Mouse (Mus musculus) cerebellum, adult 9-10 months (tissue): Measurements from ENCODE around the gene Sema3e.
A peak's percentile ranks its signal among the peaks of the same experiment; 100 is the strongest.

Experiments
- DNase-seq: peaks from one replicate; pipeline ENCODE4 v3.0.0; 2022

The Sema3e gene

DNA sequence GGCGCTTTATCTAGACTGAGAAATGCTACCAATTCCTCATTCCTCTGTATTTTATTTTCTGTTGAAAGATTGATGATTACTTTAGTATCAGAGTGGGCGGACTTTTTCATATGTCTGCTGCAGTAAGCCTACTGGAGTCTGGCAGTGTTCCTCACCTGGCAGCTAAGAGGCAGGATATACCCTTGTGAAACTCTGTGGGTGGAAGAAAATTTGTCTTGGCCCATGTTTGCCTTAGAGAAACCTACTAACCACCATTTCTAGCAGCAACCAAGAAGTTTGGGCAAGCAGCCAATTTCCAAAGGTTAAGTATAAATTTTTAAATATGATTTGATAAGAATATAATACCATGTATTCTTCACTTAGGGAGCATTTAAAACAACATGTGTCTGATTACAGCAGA lies 63.0 kb downstream of the Sema3e start:
- DNase-seq = no peak

DNA sequence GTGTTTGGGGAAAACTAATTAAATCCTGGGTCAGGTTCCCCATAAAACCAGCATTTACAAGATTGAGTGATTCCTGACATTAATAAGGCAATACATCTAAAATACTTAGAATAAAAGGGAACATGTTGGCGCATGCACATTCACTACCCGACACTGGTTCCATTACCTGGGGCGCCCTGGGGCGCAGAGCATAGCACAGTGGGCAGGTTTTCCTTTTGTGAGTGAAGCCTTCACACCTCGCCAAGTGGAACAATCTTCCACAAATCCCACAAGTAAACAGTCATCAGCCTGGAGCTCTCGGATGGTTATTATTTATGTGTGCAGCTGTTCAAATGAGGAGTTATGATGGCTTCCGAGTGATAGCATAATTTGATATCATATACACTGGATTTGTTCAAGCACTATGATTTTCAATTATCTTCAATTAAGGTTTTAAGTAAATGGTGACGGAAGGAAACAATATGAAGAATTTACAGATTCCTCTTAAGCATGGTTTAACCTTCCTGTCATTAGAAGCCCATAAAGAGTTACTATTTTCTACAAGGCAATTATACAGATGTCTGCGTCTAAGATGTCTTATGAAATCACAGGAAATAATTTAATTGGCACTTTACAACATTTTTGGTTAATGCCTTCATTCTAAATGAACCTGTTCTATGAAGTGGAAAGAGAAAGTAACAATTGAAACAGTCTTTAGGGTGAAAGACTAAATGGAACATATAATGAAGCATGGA lies 65.0 kb downstream of the Sema3e start:
- no peak for DNase-seq

GRCm38 (mm10) chr5:14090609-14090969 lies 65.5 kb downstream of the Sema3e start:
- DNase-seq = no peak

GRCm38 (mm10) chr5:14092262-14092776 lies 67.2 kb downstream of the Sema3e start:
- DNase-seq = no peak

DNA sequence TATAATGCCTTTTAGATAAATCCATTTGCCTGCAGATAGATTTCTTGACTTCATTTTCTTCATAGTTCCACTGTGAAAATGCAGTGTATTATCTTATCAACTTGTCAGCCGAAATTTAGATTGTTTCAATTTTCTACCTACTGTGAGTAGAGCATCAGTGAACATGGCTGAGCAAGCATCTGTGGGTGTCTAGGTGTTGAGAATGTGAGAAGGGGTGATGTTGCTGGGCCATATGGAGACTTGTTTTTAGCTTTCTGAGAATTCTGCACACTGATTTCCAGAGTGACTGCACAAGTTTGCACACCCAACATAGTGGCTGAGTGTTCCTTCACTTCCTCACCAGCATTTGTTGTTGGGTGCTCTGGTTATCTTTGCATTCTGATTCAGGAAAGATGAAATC lies 71.1 kb downstream of the Sema3e start:
- DNase-seq = no peak

DNA sequence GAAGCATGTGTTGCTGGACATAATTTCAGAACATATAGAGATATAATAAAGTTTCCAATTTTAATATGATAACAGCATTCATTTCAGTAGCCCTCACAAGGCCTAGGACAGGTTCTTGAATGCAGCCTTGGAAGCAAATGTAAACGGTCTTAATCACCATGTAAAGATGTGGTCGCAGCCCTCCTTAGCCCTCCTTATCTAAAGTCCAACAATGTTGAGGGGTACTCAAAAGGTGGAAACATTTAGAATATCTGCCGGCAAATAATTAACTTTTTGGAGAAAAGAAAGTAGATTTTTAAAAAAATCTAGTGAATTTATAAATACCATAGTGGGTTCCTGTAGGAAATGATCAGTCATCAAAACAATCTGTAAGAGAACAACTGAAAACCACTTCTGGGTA lies 73.6 kb downstream of the Sema3e start:
- no peak for DNase-seq

DNA sequence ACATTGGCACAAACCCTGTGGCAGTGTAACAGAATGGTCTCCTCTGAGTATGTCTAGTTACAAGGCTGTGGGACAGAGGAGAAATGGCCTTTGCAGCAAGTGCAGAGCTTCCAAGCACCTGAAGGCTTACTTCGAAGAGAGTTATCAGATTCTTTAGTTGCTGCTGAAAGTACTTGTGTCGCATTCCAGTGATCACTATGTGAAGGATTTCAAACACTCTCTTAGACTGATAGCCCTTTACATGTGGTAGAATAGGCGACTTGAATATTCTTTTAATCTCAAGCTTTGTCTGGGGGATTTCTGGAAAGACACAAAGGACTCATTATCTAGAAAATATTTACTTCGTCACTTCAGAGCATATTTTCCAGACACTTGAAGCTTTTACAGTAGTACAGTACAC lies 82.3 kb downstream of the Sema3e start:
- DNase-seq = no peak

DNA sequence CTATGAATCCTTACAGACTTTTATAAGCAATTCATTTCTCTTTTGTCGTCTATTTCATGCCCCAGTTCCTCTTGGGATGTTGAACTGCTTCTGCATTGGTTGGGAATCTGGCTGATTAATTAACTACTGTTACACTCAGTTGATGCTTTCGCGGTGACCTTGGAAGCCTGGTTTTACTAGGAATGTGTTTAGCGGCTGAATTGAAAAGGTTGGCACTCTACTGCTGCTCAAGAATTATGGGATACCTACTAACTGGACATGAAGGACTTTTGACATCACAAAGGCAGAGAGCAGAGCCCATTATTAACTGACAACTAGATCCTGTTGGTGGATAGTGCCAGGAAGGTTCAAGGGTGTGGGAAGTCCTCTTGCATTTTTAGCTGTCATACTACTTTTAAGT lies 83.9 kb downstream of the Sema3e start:
- DNase-seq = no peak

DNA sequence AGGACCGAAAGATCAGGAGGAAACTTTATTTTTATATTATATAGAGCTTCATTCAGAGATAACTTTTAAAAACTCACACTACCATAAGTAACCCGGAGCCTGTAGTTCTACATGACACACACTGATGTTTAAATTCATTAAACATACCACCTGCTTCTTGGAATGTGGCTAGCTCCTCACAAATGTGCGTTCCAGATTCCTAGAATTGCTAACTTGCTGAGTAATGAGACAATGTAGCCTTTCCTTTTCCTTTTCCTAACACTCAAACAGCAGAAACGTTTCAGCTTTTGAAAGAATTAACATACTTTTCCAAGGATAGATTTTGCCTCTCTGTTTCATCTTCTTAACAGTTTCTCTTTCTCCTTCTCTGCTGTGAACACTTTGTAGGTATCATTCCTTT lies 86.3 kb downstream of the Sema3e start:
- no peak for DNase-seq

DNA sequence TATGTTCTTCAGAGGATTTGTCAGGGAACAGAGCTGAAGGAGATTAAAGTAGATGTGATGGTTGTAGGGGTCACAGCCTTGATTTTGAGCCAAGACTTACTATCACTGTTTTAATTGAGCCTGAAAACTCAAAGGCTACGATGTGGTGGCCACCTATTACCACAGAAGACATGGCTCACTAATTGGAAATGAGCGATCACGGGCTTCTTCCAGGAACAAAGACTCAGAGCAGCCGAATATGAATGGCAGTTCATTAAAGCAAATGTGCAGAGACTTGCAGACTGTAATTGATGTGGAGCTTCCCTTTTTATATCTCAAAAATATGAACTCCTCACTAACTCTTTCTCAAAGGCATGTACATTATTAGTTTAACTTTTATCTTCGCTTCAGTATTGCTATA lies 96.8 kb downstream of the Sema3e start:
- DNase-seq = no peak

- DNase-seq = no peak
Observed at GRCm38 (mm10) chr5:14126591-14126990, 101.5 kb downstream of the Sema3e start.

- no peak for DNase-seq
Observed at GRCm38 (mm10) chr5:14135929-14136328, 110.9 kb downstream of the Sema3e start.

GRCm38 (mm10) chr5:14138725-14139124 lies 113.6 kb downstream of the Sema3e start:
- DNase-seq = no peak

GRCm38 (mm10) chr5:14162579-14162978 lies 137.5 kb downstream of the Sema3e start:
- no peak for DNase-seq

DNA sequence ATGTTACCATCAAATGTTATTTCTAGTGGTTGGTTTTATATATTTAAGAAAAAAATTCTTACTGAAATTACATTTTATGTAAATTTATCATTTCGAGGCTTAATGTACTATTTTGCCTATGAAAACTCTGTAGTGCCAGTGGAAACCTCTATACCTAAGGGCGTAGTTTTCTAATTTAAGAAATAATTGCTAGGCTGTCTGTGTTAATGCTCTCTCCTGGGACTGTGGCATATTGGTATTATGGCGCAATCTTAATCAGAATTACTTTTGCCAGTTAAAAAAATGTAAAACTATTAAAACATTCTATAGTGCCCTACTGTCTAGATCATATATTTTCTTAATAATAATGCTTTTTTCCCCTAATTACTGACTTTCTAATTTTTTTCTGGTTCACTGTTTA lies 138.2 kb downstream of the Sema3e start:
- no peak for DNase-seq

GRCm38 (mm10) chr5:14167776-14168175 lies 142.7 kb downstream of the Sema3e start:
- DNase-seq = no peak

- DNase-seq = no peak
Observed at GRCm38 (mm10) chr5:14173355-14174183, 148.5 kb downstream of the Sema3e start.

DNA sequence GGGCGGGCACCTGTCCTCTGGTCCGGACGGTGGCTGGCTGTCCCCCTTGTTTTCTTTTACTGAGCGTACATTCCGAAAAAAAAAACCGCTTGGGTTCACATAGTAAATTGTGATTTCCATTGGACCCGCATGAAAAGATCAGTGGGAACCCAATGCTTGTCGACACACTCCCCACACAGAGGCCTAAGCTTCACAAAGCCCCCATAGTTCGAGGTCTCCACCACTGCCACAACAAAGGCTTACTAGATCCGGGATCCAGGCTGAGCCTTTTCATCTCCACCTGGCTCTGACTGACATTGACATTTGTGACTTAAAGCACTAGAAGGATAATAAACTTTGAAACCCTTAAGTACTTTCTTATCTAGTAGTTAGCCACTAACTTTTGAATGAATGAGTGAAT lies 155.5 kb downstream of the Sema3e start:
- DNase-seq = no peak

DNA sequence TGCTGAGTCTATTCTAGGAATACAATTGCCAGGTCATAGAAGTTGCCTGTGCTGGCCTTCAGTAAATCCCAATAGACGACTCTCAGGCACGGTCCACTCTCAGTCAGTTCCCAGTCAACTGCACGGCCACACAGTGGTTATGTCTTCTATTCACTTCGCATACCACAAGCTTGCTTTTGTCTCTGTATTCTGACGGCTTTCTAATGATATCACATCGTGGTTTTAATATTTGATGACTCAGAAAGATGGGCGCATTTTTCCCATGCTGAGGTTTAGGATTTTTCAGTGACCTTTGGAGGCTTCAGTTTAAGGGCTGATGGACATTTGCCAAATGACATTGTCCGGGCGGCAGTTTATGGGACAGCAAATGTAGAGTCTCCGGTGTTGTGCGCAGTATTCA lies 157.1 kb downstream of the Sema3e start:
- no peak for DNase-seq

DNA sequence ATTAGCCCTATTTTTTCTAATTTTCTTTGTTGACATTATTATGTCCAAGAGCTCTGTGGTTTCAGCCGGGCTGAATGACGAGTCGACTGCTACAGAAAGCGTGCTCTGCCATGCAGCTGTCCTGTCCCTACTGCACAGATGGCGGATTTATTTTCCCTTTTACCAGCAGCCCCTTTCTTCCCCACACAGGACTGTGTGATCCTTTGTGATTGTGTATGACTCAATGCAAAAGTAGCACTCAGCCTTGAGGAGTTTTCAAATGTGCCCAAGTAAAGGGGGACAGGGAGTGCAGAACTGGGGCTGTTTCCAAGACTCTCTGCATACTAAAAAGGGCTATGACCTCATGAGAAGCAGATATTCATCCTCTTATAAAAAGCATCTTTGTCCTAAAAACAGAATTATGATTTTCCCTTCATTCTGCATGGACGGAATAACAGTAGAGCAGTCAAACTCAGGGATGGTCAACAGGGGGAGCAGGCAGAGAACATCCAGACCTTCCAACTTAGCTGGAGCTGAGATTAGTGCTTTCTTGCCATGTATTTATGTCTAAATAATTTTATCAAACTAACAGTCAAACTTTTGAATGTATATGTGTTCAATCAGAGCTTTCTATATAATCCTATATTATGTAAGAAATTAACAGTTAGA lies 170.2 kb downstream of the Sema3e start:
- DNase-seq = peak; percentile 10

DNA sequence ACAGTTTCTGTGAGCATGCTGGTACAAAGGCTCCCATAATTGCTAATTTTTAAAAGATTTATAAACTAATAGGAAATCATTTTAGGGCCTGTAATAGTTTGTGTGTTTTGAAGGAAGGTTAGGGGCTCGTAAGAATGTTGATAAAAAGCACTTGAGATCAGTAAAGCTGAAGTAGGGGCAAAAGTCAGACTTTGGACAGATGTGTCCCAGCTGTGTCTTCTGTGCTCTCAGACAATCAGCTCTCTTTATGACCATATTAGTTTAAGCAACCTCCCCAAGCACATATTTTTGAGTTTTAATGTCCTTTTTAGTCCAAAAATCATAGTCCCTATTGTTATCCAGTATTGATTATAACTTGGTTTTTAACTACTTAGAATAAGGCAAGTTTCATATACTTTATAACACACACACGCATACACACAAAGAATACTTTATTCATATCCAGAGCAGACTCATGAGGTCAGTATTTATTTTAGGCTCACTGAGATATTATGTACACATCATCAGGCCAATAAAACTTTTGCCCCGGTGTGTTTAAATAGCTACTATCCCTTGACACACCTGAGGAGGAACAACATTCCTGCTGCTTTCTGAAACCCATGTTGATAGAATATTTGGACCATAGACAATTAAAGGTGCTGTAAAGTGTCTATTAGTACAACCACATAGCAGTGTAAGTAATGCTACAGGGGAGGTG lies 173.4 kb downstream of the Sema3e start:
- no peak for DNase-seq

DNA sequence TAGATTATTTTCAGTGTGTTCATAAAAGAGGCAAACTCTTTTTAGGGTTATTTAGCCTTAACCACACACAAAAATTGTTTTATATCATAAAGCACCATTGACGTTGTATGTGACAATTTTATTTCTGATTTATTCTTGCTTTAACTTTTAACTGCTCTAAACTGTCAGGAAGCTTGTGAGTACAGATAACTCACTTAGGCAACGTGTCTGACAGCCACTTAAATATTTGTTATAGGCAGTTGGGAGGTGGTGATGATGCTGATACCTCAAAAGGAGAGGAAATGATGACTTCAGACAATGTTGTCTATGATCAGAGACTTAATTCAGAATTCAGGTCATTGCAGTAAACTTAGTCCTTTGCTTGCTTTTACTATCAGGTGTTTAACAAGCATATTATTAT lies 181.7 kb downstream of the Sema3e start:
- DNase-seq = no peak

DNA sequence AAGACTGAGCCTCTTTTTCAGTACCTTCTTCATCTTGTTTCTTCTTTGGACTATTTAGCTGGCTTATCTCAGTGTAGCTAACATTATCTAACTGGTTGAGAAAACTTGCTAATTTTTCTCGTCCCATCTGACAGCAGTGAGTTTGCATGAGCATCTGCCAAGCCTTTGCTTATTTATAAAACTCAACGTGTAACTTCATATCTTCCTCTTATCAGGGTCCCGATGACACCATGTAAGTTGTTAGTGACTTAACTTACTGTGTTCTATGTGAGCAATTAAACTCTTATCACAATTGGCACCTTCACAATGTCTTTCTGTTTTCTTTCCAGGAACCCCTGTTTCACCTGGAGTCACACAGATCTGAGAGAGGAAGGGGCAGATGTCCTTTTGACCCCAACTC lies 184.9 kb downstream of the Sema3e start:
- no peak for DNase-seq
